Mouse (Mus musculus) c-Kit-positive CD71-negative TER-119-negative erythroid progenitor cells, embryonic 14.5 days (primary cell): ENCODE measurements at regions not wholly inside any gene's neighbourhood (a gene's known extent, or its start where the extent isn't known, plus 50 kb on each side); places are given as distances from the start of the nearest gene placed in this dataset.

Experiments
- DNase-seq: peaks from one replicate; pipeline ENCODE4 v3.0.0-alpha.2; 2013; ENCODE audit warnings: low read depth

GRCm38 (mm10) chr3:37915673-37916072, 191.4 kb upstream of the Gm5148 start:
- DNase-seq, result no peak

DNA sequence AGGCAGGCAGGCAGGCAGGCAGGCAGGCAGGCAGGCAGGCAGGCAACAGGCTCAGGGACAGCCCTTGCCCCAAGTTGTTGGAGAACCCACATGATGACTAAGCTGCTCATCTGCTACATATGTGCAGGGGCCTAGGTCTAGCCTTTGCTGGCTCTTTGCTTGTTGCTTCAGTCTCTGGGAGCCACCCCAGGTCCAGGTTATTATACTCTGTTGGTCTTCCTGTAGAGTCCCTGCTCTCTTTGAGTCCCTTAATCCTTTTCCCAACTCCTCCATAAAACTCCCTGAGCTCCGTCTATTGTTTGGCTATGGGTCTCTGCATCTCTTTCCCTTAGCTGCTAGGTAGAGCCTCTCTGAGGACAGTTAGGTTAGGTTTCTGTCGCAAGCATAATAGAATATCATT, 189.8 kb upstream of the Gm5148 start:
- DNase-seq, result no peak

DNA sequence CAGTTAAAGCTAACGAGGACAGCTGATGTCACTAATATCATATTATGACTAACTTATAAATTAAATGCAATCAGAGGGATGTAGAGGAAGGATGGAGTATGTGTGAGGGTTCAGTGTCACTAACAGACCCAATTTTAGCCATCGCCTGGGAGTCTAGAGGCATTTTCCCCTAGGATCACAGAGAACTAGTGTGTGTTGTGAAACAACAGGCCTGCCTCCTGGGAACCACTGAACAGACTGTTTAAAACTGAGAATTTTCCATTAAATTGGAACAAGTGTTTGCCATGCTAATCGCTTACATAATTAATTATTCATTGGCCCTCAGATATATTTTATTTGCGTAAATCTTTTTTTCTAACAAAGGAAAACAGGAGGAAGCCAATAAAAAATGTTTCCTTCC, 185.5 kb upstream of the Gm5148 start:
- DNase-seq, result no peak

DNA sequence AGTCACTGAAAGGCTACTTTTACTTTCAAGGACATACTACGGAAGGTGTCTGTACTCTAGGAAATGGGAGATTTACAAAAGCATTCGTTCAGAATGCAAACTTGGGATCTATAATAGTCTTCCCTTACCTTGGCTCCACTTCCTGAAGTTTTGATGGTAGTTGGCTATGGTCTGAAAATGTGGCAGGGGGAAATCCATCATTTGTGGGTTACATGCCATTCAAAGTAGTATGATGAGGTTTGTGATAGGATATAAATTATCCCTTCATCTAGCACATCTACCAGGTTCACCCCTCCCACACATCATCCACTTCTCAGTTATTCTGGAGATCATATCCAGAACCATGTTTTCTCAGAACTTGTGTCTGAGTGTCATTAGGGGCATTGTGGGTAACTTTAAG, 184.7 kb upstream of the Gm5148 start:
- no peak for DNase-seq

- DNase-seq, result no peak
Observed at GRCm38 (mm10) chr3:37908456-37908855, 184.2 kb upstream of the Gm5148 start.

DNA sequence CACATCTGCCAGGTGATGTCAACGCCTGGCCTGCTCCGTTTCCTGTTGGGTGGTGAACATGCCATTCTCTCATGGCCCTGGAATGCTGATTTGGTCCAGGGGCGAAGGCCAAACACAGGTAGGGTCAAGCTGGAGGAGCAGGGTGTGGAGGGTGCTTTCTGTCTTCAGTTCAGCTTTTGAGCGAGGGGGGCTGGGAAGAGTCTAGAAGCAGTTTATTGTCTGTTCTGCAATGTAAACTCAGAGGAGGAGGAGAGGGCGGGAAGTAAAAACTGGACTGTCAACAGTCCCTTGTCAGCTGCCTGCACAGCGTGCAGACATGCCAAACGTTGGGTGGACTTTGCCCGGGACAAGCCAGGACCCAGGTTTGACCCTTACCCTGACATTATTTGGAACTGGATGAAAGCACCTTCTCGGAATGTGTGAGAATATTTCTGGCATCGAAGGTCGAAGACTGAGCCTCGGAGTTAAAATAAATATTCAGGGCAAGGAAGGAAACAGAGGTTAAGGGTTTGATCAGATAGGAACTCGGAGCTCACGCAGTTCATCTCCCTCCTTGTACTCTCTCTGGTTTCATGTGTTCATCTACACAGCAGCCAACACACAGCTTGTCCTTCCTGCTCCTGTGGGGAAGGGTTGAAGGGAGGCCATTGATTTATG, 183.3 kb upstream of the Gm5148 start:
- DNase-seq, result no peak

DNA sequence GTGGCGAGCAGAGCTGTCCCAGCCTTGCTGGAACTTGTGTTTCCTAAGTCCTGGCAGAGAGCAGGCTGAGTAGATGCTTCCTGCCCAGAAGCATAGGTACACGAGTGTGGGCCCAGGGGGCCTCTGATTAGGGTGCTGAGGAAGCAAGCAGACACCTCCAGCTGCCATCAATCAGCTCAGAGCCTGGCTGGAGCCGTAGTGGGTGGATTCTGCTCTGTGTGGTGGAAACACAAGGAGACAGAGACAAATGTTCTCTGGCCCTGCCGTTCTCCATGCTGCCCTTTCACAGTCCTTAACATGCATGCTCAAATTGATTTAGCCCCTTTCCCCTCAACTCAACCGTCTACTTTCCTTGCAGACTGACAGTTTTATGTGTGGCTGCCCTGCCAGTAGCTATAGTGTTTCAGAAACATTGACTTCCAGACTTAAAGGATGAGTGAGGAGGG, 182.5 kb upstream of the Gm5148 start:
- DNase-seq, result no peak

DNA sequence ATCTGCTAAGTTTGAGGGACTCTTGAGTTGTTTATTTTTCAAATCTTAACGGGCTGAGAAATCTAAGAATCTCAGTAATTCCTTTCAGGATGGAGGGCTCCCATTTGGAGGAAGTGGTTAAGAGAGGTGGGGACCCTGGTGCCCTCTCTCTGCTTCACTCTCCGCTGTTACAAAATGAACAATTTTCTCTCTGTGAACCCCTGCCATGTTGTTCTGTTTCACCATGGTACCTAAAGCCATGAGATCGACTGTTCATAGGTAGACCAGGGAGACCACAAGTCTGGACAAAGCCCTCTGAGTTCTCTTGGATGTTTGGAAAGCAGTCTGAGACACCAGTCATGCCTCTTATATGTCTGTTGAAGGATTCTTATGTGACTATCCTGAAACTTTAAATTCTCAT, 179.9 kb upstream of the Gm5148 start:
- DNase-seq, result no peak

GRCm38 (mm10) chr3:37903482-37903881, 179.2 kb upstream of the Gm5148 start:
- no peak for DNase-seq

GRCm38 (mm10) chr3:37903021-37903420, 178.7 kb upstream of the Gm5148 start:
- no peak for DNase-seq

DNA sequence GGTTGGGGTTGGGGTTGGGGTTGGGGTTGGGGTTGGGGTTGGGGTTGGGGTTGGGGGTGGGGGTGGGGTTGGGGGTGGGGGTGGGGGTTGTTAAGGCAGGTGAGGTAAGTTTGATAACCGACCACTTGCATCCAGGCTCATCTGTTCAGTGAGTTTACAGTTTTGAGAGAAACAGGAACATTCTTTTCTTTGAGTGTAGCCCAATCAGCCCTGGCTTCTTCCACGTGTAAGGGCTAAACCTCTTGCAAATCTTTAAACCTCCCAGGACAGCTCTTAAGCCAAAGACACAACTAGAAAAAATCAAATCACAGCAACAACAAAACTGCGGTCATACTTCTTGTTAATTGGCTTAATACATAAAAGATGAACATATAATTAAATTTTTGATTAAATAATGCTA, 173.1 kb upstream of the Gm5148 start:
- DNase-seq, result no peak

DNA sequence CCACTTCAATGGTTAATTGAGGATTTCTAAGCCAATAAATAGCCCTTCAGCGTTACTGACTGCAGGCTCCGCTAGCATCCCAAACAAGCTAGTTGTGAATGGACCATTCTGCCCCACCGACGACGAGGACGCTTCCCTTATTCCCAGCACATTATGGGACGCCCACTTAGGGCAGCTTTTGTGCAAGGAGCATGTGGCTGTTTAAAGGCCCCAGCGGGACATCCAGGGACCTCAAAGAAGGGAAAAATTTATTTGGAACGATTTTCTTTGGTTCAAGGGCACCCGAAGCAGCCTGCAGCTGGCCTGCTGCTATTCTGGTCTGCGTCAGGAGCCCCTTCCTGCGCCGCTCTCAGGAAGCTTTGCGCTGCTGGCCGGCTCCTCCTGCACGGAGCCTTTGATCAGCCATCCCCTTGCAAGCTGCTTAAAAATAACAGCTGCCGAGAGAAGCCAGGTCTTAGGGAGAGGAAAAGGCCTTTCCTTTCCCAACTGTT, 172.6 kb upstream of the Gm5148 start:
- DNase-seq, result no peak

DNA sequence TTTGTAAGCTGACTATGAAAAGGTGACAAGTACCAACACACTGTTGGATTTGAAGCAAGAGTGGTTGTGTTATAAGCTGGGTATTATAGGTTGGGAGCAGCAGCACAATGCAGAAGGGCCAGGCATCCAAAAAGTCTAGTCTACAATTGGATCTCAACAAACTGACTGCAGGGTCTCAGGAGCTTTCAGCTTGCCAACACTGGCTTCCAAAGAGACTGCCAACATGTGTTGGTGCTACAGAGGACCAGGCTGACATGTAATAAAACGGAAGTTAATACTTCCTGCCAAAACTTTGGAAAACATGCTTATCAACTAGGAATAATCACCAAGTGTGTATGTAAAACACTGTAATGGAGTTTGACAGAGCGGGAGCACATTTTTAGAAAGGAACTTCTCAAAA, 170.3 kb upstream of the Gm5148 start:
- DNase-seq, result no peak

GRCm38 (mm10) chr3:37890202-37890601, 165.9 kb upstream of the Gm5148 start:
- no peak for DNase-seq

- no peak for DNase-seq
Observed at GRCm38 (mm10) chr3:37888455-37888854, 164.2 kb upstream of the Gm5148 start.

DNA sequence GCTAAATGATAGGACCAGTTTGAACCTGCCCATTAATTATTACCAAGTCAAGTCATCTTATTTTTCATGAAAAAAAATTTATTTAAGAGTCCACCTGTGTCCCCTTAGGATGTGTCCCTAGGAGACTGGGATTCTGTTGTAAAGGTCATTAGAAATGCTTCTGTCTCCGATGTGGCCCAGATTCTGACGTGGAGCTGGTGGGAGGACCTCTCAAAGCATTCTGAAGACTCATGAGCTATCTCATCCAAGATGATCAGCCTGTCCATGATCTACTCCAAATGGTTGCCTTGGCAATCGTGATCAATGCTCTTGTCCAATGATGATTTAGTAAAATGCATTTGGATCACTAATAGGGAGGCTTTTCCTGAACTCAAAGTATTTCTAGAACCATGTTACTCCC, 163.4 kb upstream of the Gm5148 start:
- no peak for DNase-seq

GRCm38 (mm10) chr3:37886705-37887454, 162.6 kb upstream of the Gm5148 start:
- no peak for DNase-seq

DNA sequence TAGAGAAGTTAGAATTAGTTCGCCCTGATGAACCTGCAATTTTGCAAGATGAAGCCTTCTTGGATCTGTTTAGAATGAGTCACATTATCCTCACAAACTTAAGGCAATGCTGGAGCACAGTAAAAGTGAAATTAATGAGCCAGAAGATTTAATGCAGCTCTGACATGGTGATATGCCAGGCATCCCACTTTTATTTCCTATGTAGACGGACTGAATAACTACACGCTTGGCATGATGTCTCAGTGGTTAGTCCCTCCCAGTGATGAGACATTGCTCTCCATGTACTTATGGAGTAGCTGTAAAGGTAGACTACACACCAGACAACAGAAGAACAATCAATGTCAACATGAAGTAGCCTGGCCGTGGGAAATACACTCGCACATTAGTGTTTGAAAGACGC, 161.5 kb upstream of the Gm5148 start:
- no peak for DNase-seq

DNA sequence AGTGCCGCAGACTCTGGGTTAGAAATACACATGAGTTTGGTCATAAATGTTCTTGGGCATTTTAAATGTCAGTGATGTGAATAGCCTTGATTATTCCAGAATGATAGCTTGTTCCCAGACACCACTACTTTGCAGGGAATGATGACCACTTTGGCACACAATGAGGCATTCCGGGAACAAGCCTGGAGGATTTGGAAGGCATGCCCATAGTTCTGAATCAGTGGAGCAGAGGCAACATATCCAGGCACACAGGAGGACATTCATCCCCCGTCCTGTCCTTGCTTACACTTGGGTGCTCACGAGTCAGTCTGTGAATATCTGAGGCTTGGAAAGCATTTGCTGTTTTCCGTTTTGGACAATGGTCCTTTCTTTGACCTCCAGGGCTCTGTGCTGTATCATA, 158.1 kb upstream of the Gm5148 start:
- DNase-seq, result no peak

DNA sequence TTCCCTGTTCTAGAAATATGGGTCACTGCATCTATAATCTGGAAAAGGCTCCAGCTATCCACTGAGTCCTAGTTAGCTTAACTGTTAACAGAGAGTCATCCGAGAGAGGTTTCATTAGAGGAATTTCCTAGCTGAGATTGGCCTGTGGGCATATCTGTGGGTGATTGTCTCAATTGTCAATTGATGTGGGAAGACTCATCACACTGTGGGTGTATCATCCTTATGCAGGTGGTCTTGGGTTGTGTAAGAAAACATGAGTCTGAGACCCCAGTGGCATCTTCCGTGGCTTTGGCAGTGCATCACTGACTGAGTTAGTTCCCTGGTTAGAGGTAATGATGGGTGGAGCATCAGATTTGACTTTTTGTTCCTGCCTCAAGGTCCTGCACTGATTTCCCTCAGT, 156.7 kb upstream of the Gm5148 start:
- DNase-seq, result no peak

DNA sequence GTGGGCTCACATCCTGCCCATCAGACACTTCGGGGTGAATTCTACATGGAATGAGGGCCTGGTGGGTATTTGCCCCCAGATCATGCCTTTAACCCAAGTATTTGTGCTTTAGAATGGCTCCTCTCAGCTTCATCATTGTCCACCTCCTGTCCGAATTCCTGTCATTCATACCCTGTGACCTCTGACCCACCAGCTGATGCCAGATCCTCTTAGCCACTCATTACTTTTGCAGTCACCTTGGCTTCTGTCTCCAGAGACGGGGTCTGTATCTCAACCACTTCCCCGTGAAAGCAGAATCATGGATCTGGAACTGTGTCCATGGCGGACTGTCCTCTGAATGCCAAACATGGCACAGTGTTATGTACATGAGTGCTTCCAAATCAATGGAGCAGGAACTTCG, 154.8 kb upstream of the Gm5148 start:
- no peak for DNase-seq

GRCm38 (mm10) chr3:37876016-37876765, 151.9 kb upstream of the Gm5148 start:
- DNase-seq, result no peak
